Mouse (Mus musculus): ENCODE results near the gene Lbx2.

GRCm38 (mm10) chr6:83117616-83118015 is 31.4 kb downstream of the Lbx2 start:
- TF ChIP-seq CTCF (IDR thresholded peaks at IDR 0.05; ENCODE audit: low read depth): no peak
- no peak for TF ChIP-seq EP300 (IDR thresholded peaks at IDR 0.05; ENCODE audit: low read depth)

Measured in heart, postnatal 0 days (tissue).